Mouse (Mus musculus) layer of hippocampus, postnatal 10 days (tissue): ENCODE data around the gene Zfp512b. TPM values are rescaled to one million over a fixed set of nuclear protein-coding genes. Genes with fewer than 3 reads are reported as not detected.

Source experiments
- microRNA-seq, 2 experiments: library from miRNA; unstranded; fragments of <30 nt; microRNA quantifications; one replicate each; pipeline ENCODE4 v1.2.0; 2021
- total RNA-seq, 2 experiments: library from RNA; stranded (reverse); gene quantifications; 2 replicates each; pipeline ENCODE4 v1.2.3; 2021

The Zfp512b gene
- total RNA-seq, 2 experiments from 2014 or later = 134 to 158 TPM

Small RNAs within 50 kb of the gene (microRNA-seq; reads per million reads assigned to microRNA genes)
- 0 reads per million in 2 experiments for gene Mir7006

Other genes with a start within 250 kb of the Zfp512b start
- gene Zgpat, start 227.9 kb downstream of the Zfp512b start, total RNA-seq = 10 to 100 TPM; 64.3 to 74.5 TPM
- gene Arfrp1, start 227.4 kb downstream of the Zfp512b start, total RNA-seq = 10 to 100 TPM; 35.4 to 40.8 TPM
- gene Lime1, start 212.7 kb downstream of the Zfp512b start, total RNA-seq = 10 to 100 TPM; 30.3 to 32.0 TPM
- gene Zbtb46, start 133.4 kb downstream of the Zfp512b start, total RNA-seq = 10 to 100 TPM; 14.7 to 17.5 TPM
- not detected for gene Abhd16b, start 99.6 kb downstream of the Zfp512b start, total RNA-seq
- gene Tpd52l2, start 95.7 kb downstream of the Zfp512b start, total RNA-seq = 10 to 100 TPM; 75.7 to 87.8 TPM
- 100 to 1,000 TPM; 253 to 296 TPM for gene Dnajc5, start 72.3 kb downstream of the Zfp512b start, total RNA-seq
- 10 to 100 TPM; 40.4 to 44.3 TPM for gene Uckl1, start 7.9 kb downstream of the Zfp512b start, total RNA-seq
- gene Prpf6, start 935 bp downstream of the Zfp512b start, total RNA-seq = 10 to 100 TPM; 52.8 to 53.2 TPM
- gene Samd10, start 6.4 kb upstream of the Zfp512b start, total RNA-seq = 10 to 100 TPM; 20.9 to 21.7 TPM
- not detected for gene Gm29797, start 64.2 kb upstream of the Zfp512b start, total RNA-seq
- 10 to 100 TPM; 18.1 to 20.2 TPM for gene Sox18, start 78.8 kb upstream of the Zfp512b start, total RNA-seq
- gene Tcea2, start 87.5 kb upstream of the Zfp512b start, total RNA-seq = 10 to 100 TPM; 49.9 to 58.4 TPM
- 10 to 100 TPM; 55.1 to 59.7 TPM for gene Rgs19, start 101.2 kb upstream of the Zfp512b start, total RNA-seq
- not detected for gene Lkaaear1, start 105.6 kb upstream of the Zfp512b start, total RNA-seq
- 10 to 100 TPM; 52.9 to 62.8 TPM for gene Oprl1, start 122.2 kb upstream of the Zfp512b start, total RNA-seq
- gene Myt1, start 170.5 kb upstream of the Zfp512b start, total RNA-seq = 10 to 100 TPM; 38.0 to 46.5 TPM
- 10 to 100 TPM; 54.3 to 60.7 TPM for gene Pcmtd2, start 245.1 kb upstream of the Zfp512b start, total RNA-seq